Mouse (Mus musculus) midbrain, postnatal 0 days (tissue): ENCODE measurements around the gene Lgalsl. TPM values are rescaled to one million over a fixed set of nuclear protein-coding genes. Genes with fewer than 3 reads are reported as not detected.

Experiments used
- ATAC-seq: fragments of 200-750 bp; cut with Nextera tagmentation; 2 replicates; pipeline ENCODE4 v1.8.0; 2017; ENCODE audit warnings: moderate number of reproducible peaks, mild to moderate bottlenecking, moderate TSS enrichment, moderate library complexity; ENCODE audit not compliant: low FRiP score
- DNase-seq: peaks from one replicate; pipeline ENCODE4 v3.0.0-alpha.2; 2015; ENCODE audit warnings: low spot score
- H3K27ac ChIP-seq: fragments of 300-500 bp; sonication (generic); 2 replicates; pipeline ENCODE4 v1.5.1; 2014; ENCODE audit warnings: low read depth, mild to moderate bottlenecking, low read length, mixed read lengths
- H3K27me3 ChIP-seq: fragments of 300-500 bp; sonication (generic); 2 replicates; pipeline ENCODE4 v1.6.1; 2014; ENCODE audit warnings: low read length, control low read depth, mixed read lengths; ENCODE audit not compliant: insufficient read depth
- H3K36me3 ChIP-seq: fragments of 300-500 bp; sonication (generic); 2 replicates; pipeline ENCODE4 v1.6.1; 2014; ENCODE audit warnings: low read length, control low read depth, mixed read lengths; ENCODE audit not compliant: insufficient read depth
- H3K4me1 ChIP-seq: fragments of 300-500 bp; sonication (generic); 2 replicates; pipeline ENCODE4 v1.6.1; 2014; ENCODE audit warnings: mild to moderate bottlenecking, control low read depth, antibody characterized with exemption, low read length, mixed read lengths; ENCODE audit not compliant: insufficient read depth
- H3K4me2 ChIP-seq: fragments of 300-500 bp; sonication (generic); 2 replicates; pipeline ENCODE4 v1.6.1; 2014; ENCODE audit warnings: low read depth, mild to moderate bottlenecking, low read length, mixed read lengths; ENCODE audit not compliant: poor library complexity, severe bottlenecking
- H3K4me3 ChIP-seq: fragments of 300-500 bp; sonication (generic); 2 replicates; pipeline ENCODE4 v1.5.1; 2014; ENCODE audit warnings: low read depth, mild to moderate bottlenecking, low read length, moderate library complexity
- H3K9ac ChIP-seq: fragments of 300-500 bp; sonication (generic); replicated peaks from 2 replicates; pipeline ENCODE4 v1.6.1; 2014; ENCODE audit warnings: mild to moderate bottlenecking, low read length, moderate library complexity, mixed read lengths; ENCODE audit not compliant: poor library complexity, severe bottlenecking
- H3K9me3 ChIP-seq: fragments of 300-500 bp; sonication (generic); 2 replicates; pipeline ENCODE4 v1.6.1; 2016; ENCODE audit warnings: low read length, control low read depth
- CTCF ChIP-seq: IDR thresholded peaks from 2 replicates; pipeline ENCODE4 v1.5.1; 2016; ENCODE audit warnings: antibody characterized with exemption, mild to moderate bottlenecking
- WGBS: fragments of 180-500 bp; shearing (Covaris S2); extraction: QIAGEN DNeasy Blood & Tissue Kit; methylation state at CpG from one replicate; pipeline ENCODE4 v1.1.7; 2014; 5-methylcytosine and 5-hydroxymethylcytosine counted together
- polyA plus RNA-seq: library from polyadenylated mRNA; unstranded; fragments of >200 nt; fragmentation: Nextera tagmentation; extraction: Ambion mirVana; gene quantifications from 2 replicates; pipeline ENCODE4 v1.2.1, GENCODE M21; 2015
- total RNA-seq: library from RNA; depleted of rRNA; stranded (reverse); fragments of >200 nt; gene quantifications from 2 replicates; pipeline ENCODE4 v1.2.3, GENCODE M21; 2014; rRNA removed

Lgalsl gene
- total RNA-seq (94.5 and 106 TPM in 2 replicates), polyA plus RNA-seq (82.9 and 83.1 TPM in 2 replicates)

- H3K36me3 ChIP-seq, result peaks cover 10% of the 10 kb centered on the region; the same call in 1 of the 2 replicates
- TF ChIP-seq CTCF, result no peak
- no peaks in the 10 kb centered on the region for H3K9me3 ChIP-seq
- no peaks in the 10 kb centered on the region for H3K27me3 ChIP-seq
- H3K9ac ChIP-seq, result peak within 1 kb of the TSS; percentile 83
- H3K4me2 ChIP-seq, result peak within 1 kb of the TSS; percentile 88
- peak within 1 kb of the TSS; percentile 84 for H3K4me3 ChIP-seq
- WGBS, result under 1% methylated on average over 83 of the region's 102 CpGs
- peaks cover 12% of the 10 kb centered on the region; the same call in 1 of the 2 replicates for H3K4me1 ChIP-seq
- peak within 1 kb of the TSS; percentile 90 for H3K27ac ChIP-seq
- DNase-seq, result peak; percentile 63
- ATAC-seq, result peak; percentile 85
These were observed at the start of gene Lgalsl for GRCm38 (mm10) chr11:20830686-20831505. Gene Lgalsl (minus strand): TSS chr11:20831056.

GRCm38 (mm10) chr11:20878644-20879043, 47.8 kb upstream of the Lgalsl start:
- no peak; the same call in 1 of the 2 replicates for ATAC-seq

GRCm38 (mm10) chr11:20877578-20878096, 46.8 kb upstream of the Lgalsl start:
- TF ChIP-seq CTCF, result no peak
- Histone ChIP-seq H3K36me3 (no peaks in the 10 kb centered on the region), H3K9ac (no peak overlapping the region), H3K9me3 (no peaks in the 10 kb centered on the region), H3K27ac (no peak overlapping the region), H3K27me3 (no peaks in the 10 kb centered on the region), H3K4me3 (no peak overlapping the region), H3K4me1 (no peaks in the 10 kb centered on the region), H3K4me2 (no peak overlapping the region)
- WGBS, result 60% methylated on average over 3 of the region's 3 CpGs
- no peak for DNase-seq
- no peak for ATAC-seq

More at GRCm38 (mm10) chr11:20878644-20879043, 47.8 kb upstream of the Lgalsl start:
- no peak overlapping the region for H3K9ac ChIP-seq
- no peak for TF ChIP-seq CTCF
- H3K36me3 ChIP-seq, result no peaks in the 10 kb centered on the region
- no peaks in the 10 kb centered on the region for H3K27me3 ChIP-seq
- DNase-seq, result peak; percentile 71
- no peaks in the 10 kb centered on the region for H3K9me3 ChIP-seq
- H3K4me2 ChIP-seq, result no peak overlapping the region
- no peaks in the 10 kb centered on the region for H3K4me1 ChIP-seq
- H3K27ac ChIP-seq, result no peak overlapping the region
- 89% methylated on average over 5 of the region's 5 CpGs for WGBS
- no peak overlapping the region for H3K4me3 ChIP-seq

- ATAC-seq (no peak), DNase-seq (no peak)
- Histone ChIP-seq H3K9ac (no peak overlapping the region), H3K36me3 (no peaks in the 10 kb centered on the region), H3K4me3 (no peak overlapping the region), H3K27ac (no peak overlapping the region), H3K4me1 (no peaks in the 10 kb centered on the region), H3K4me2 (no peak overlapping the region), H3K27me3 (no peaks in the 10 kb centered on the region), H3K9me3 (no peaks in the 10 kb centered on the region)
- 65% methylated on average over 5 of the region's 5 CpGs for WGBS
- no peak for TF ChIP-seq CTCF
These were observed 42.5 kb upstream of the Lgalsl start for GRCm38 (mm10) chr11:20873386-20873785.

GRCm38 (mm10) chr11:20872911-20873310, 42.1 kb upstream of the Lgalsl start:
- H3K27ac ChIP-seq, result no peak overlapping the region
- no peaks in the 10 kb centered on the region for H3K36me3 ChIP-seq
- H3K9ac ChIP-seq, result no peak overlapping the region
- ATAC-seq (no peak), DNase-seq (no peak)
- no peak for TF ChIP-seq CTCF
- H3K4me2 ChIP-seq, result no peak overlapping the region
- H3K4me3 ChIP-seq, result no peak overlapping the region
- WGBS, result 93% methylated on average over 7 of the region's 7 CpGs
- H3K9me3 ChIP-seq, result no peaks in the 10 kb centered on the region
- no peaks in the 10 kb centered on the region for H3K27me3 ChIP-seq
- no peaks in the 10 kb centered on the region for H3K4me1 ChIP-seq

- TF ChIP-seq CTCF, result no peak
- Histone ChIP-seq H3K4me3 (no peak overlapping the region), H3K9ac (no peak overlapping the region), H3K4me1 (no peaks in the 10 kb centered on the region), H3K27ac (no peak overlapping the region), H3K4me2 (no peak overlapping the region), H3K36me3 (no peaks in the 10 kb centered on the region), H3K9me3 (no peaks in the 10 kb centered on the region), H3K27me3 (no peaks in the 10 kb centered on the region)
- ATAC-seq, result no peak
- WGBS, result 67% methylated on average over 2 of the region's 2 CpGs
- DNase-seq, result no peak
These were observed 41.6 kb upstream of the Lgalsl start for GRCm38 (mm10) chr11:20872444-20872843.
